Mouse (Mus musculus) thymus, postnatal 0 days (tissue): ENCODE data around the gene Hacd2. TPM values are rescaled to one million over a fixed set of nuclear protein-coding genes. Genes with fewer than 3 reads are reported as not detected.
A peak's percentile ranks its signal among the peaks of the same experiment; 100 is the strongest.

Source experiments
- DNase-seq: peaks from one replicate; pipeline ENCODE4 v3.0.0-alpha.2; 2015; ENCODE audit warnings: low spot score
- polyA plus RNA-seq: library from polyadenylated mRNA; unstranded; fragments of >200 nt; fragmentation: Nextera tagmentation; extraction: Ambion mirVana; gene quantifications from 2 replicates; pipeline ENCODE4 v1.2.1, GENCODE M21; 2015

The Hacd2 gene
- polyA plus RNA-seq = 46.7 and 53.7 TPM in 2 replicates

GRCm38 (mm10) chr16:35022242-35023137 lies at the start of gene Hacd2:
TSS of gene Hacd2 (plus strand) at chr16:35022428.
- peak; percentile 91 for DNase-seq

GRCm38 (mm10) chr16:34972471-34972870 lies 49.8 kb upstream of the Hacd2 start:
- no peak for DNase-seq

GRCm38 (mm10) chr16:34975544-34975943 lies 46.7 kb upstream of the Hacd2 start:
- DNase-seq = peak; percentile 5

GRCm38 (mm10) chr16:34976630-34977029 lies 45.6 kb upstream of the Hacd2 start:
- DNase-seq = no peak

- no peak for DNase-seq
These were observed 44.2 kb upstream of the Hacd2 start for GRCm38 (mm10) chr16:34978018-34978417.

- DNase-seq = no peak
These were observed 41.2 kb upstream of the Hacd2 start for GRCm38 (mm10) chr16:34981009-34981408.

- no peak for DNase-seq
These were observed 37.8 kb upstream of the Hacd2 start for GRCm38 (mm10) chr16:34984203-34985030.

GRCm38 (mm10) chr16:34985031-34985346 lies 37.2 kb upstream of the Hacd2 start:
- DNase-seq = no peak

GRCm38 (mm10) chr16:34986211-34986825 lies 35.9 kb upstream of the Hacd2 start:
- DNase-seq = no peak

- DNase-seq = no peak
These were observed 30.9 kb upstream of the Hacd2 start for GRCm38 (mm10) chr16:34991365-34991764.

GRCm38 (mm10) chr16:34992854-34993253 lies 29.4 kb upstream of the Hacd2 start:
- no peak for DNase-seq

GRCm38 (mm10) chr16:34993694-34994330 lies 28.4 kb upstream of the Hacd2 start:
- DNase-seq = no peak

GRCm38 (mm10) chr16:34994641-34995141 lies 27.5 kb upstream of the Hacd2 start:
- DNase-seq = no peak

GRCm38 (mm10) chr16:34996133-34996532 lies 26.1 kb upstream of the Hacd2 start:
- no peak for DNase-seq

- no peak for DNase-seq
These were observed 25.2 kb upstream of the Hacd2 start for GRCm38 (mm10) chr16:34997052-34997451.

GRCm38 (mm10) chr16:34997576-34997975 lies 24.7 kb upstream of the Hacd2 start:
- DNase-seq = no peak

GRCm38 (mm10) chr16:34999016-34999415 lies 23.2 kb upstream of the Hacd2 start:
- DNase-seq = no peak

GRCm38 (mm10) chr16:34999986-35000385 lies 22.2 kb upstream of the Hacd2 start:
- DNase-seq = no peak

GRCm38 (mm10) chr16:35000923-35001560 lies 21.2 kb upstream of the Hacd2 start:
- no peak for DNase-seq

- no peak for DNase-seq
These were observed 17.9 kb upstream of the Hacd2 start for GRCm38 (mm10) chr16:35004356-35004755.

- no peak for DNase-seq
These were observed 17.5 kb upstream of the Hacd2 start for GRCm38 (mm10) chr16:35004756-35005155.
